Mouse (Mus musculus): Measurements from ENCODE around the gene Nova2. TPM values are rescaled to one million over a fixed set of nuclear protein-coding genes. Genes with fewer than 3 reads are reported as not detected.

Gene Nova2
- total RNA-seq, 1 experiment from 2014 or later = 0.10 TPM

DNA sequence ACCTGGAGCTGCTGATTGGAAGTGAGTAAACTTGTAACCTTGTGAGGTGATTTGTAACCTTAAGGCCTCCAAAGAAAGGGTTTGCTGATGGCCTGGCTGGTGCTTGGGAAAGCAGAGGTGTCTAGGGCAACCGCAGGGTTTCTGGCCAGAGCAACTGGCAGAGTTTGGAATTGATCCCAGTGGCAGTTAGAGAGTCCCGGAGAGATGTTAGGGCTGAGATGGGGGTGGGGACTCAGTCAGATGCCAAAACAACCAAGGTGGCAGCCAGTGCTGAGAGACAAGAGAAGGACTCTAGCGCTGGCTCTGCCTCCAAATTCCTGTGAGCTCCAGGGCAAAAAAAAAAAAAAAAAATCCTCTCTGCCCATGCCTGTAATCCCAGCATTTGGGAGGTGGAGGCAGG, 7.8 kb upstream of the Nova2 start:
- no peak for ATAC-seq (replicated peaks in 1 of 2; ENCODE audit: insufficient read depth in 1 of 2, low FRiP score in 2 of 2, low TSS enrichment in 1 of 2, low read depth in 1 of 2, poor library complexity in 2 of 2, severe bottlenecking in 2 of 2)

DNA sequence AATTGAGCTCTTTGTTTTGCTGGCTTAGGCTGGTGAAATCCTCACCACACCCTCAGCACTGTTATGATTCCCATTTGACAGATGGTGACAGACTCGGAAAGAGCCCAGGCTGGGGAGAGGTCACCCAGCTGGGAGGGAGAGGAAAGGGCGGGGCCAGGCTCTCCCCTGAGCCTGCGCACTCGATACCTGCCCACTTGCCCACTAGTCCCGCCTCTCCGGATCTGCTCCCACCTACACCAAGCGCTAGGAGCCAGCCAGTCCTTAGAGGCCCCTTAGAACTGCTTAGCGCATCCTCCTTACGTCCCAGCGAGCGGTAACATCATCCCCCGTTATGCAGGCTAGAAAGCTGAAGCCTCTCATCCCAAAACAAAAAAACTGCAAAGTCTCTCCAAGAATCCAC, 4.6 kb upstream of the Nova2 start:
- ATAC-seq (replicated peaks in 1 of 2; ENCODE audit: insufficient read depth in 1 of 2, low FRiP score in 2 of 2, low TSS enrichment in 1 of 2, low read depth in 1 of 2, poor library complexity in 2 of 2, severe bottlenecking in 2 of 2) = peak; percentile 29 to 50; a peak in 2 of 4 replicates

DNA sequence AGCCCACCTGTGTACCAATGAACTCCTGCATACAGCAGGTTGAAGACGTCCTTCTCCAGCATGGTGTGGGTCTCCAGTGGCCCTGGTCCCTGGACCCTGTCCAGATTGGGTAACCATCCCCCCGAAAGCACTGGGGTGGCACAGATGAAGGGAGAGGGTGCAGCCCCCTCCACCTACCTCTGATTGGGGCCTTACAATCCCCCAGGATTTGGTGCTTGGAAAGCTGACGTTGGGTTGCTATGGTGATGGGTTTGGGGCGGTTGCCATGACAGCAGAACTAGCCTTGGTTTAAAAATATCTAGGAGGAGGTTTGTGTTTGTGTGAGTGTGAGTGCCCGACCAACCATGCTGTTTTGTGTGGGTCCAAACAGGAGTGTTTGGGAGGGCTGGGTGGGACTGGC, 2.9 kb upstream of the Nova2 start:
- ATAC-seq (replicated peaks in 1 of 2; ENCODE audit: insufficient read depth in 1 of 2, low FRiP score in 2 of 2, low TSS enrichment in 1 of 2, low read depth in 1 of 2, poor library complexity in 2 of 2, severe bottlenecking in 2 of 2) = no peak

- ATAC-seq (replicated peaks in 1 of 2; ENCODE audit: insufficient read depth in 1 of 2, low FRiP score in 2 of 2, low TSS enrichment in 1 of 2, low read depth in 1 of 2, poor library complexity in 2 of 2, severe bottlenecking in 2 of 2) = no peak
Measured at GRCm38 (mm10) chr7:18923267-18923666, 2.4 kb upstream of the Nova2 start.

GRCm38 (mm10) chr7:18923711-18924191, 1.9 kb upstream of the Nova2 start:
- no peak for ATAC-seq (replicated peaks in 1 of 2; ENCODE audit: insufficient read depth in 1 of 2, low FRiP score in 2 of 2, low TSS enrichment in 1 of 2, low read depth in 1 of 2, poor library complexity in 2 of 2, severe bottlenecking in 2 of 2)

- no peak for ATAC-seq (replicated peaks in 1 of 2; ENCODE audit: insufficient read depth in 1 of 2, low FRiP score in 2 of 2, low TSS enrichment in 1 of 2, low read depth in 1 of 2, poor library complexity in 2 of 2, severe bottlenecking in 2 of 2)
Measured at GRCm38 (mm10) chr7:18924321-18924720, 1.4 kb upstream of the Nova2 start.

- ATAC-seq (replicated peaks in 1 of 2; ENCODE audit: insufficient read depth in 1 of 2, low FRiP score in 2 of 2, low TSS enrichment in 1 of 2, low read depth in 1 of 2, poor library complexity in 2 of 2, severe bottlenecking in 2 of 2) = no peak
Measured at GRCm38 (mm10) chr7:18926041-18926790, 528 bp downstream of the Nova2 start.

DNA sequence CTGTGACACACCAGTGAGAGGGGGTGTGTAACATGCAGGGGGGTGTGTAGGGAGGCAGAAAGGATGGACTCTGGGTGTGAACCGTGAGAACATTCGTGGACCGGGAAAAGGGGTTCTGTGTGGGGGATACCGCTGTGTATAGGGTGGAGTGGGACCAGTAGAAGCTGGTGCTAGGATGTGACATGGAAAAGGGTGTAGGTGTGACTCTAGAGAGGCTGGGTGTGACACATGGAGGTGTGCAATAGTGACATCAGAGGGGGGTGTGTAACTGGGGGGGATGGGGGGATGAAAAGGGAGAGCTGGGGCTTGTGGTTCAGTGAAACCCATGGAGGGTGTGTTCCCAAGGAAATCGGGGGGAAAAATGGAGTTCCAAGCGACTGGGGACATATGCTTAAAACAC, 1.2 kb downstream of the Nova2 start:
- no peak for ATAC-seq (replicated peaks in 1 of 2; ENCODE audit: insufficient read depth in 1 of 2, low FRiP score in 2 of 2, low TSS enrichment in 1 of 2, low read depth in 1 of 2, poor library complexity in 2 of 2, severe bottlenecking in 2 of 2)

GRCm38 (mm10) chr7:18927759-18928158, 2.1 kb downstream of the Nova2 start:
- ATAC-seq (replicated peaks in 1 of 2; ENCODE audit: insufficient read depth in 1 of 2, low FRiP score in 2 of 2, low TSS enrichment in 1 of 2, low read depth in 1 of 2, poor library complexity in 2 of 2, severe bottlenecking in 2 of 2) = no peak

GRCm38 (mm10) chr7:18942376-18942775, 16.7 kb downstream of the Nova2 start:
- ATAC-seq (replicated peaks in 1 of 2; ENCODE audit: insufficient read depth in 1 of 2, low FRiP score in 2 of 2, low TSS enrichment in 1 of 2, low read depth in 1 of 2, poor library complexity in 2 of 2, severe bottlenecking in 2 of 2) = no peak

DNA sequence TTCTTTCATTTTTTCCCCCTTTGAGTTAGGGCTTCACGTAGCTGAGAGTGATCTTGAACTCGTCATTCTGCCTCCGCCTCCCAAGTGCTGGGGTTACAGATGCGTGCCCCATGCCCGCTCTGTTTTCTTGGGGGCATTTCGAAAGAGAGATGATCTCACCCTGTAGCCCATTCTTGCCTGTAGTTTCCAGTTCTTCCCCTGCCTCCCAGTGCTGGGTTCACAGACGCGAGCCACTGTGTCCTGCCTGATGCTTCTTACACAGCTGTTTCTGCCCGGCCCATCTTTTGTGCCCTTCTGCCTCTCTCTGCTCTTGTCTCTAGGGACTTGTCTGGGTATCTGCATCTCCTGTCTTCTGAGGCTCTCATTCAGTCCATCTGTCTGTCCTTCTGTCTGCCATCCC, 17.1 kb downstream of the Nova2 start:
- no peak for ATAC-seq (replicated peaks in 1 of 2; ENCODE audit: insufficient read depth in 1 of 2, low FRiP score in 2 of 2, low TSS enrichment in 1 of 2, low read depth in 1 of 2, poor library complexity in 2 of 2, severe bottlenecking in 2 of 2)

DNA sequence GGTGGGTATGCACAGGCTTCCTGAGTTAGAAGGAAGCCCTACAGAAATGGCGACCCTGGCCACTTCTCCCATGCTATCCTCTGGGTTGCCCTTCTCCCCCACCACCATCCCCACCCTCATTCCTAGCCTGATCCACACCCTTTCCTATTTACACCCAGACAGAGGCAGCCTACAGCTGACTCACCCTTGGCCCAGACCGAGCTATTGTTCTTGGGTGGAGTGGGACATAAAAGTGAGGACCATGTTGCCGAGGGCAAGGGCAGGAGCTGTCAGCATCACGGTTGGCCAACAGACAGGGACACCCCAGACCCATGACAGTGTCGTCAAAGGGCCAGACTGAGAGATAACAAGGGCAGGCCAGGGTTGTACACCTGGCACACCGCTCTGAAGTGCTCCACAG, 22.5 kb downstream of the Nova2 start:
- ATAC-seq (replicated peaks in 1 of 2; ENCODE audit: insufficient read depth in 1 of 2, low FRiP score in 2 of 2, low TSS enrichment in 1 of 2, low read depth in 1 of 2, poor library complexity in 2 of 2, severe bottlenecking in 2 of 2) = no peak

DNA sequence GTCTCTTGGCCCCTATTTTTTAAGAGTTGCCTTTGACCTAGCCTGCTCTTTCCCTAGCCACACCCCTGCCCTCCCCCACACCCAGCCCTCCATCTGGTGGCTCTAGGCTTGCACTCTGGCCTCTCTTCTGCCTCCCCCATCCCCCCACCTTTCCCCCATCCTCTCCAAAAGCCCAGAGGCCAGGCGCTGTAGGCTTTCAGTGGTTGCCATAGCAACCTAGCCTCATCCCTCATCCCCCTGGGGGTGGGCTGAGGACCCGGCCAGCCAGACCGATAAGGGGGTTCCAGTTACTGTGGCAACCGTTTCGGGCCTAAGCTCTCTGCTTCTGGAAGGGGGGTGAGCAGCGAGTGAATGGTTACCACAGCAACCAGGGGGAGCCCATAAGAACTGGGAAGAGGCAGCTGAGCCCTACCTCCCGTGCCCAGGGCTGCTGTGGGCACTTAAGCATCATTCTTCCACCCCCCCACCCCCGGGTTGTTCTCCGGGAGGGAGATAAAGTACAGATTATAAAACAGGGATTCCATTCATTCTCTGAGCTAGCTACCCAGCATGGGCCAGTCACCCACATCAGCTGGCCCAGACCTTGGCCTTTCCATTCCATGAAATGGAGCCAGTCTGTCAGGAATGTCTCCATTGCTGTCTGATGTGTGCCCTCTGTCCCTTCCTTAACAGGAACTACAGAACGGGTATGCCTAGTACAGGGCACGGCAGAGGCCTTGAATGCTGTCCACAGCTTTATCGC, 24.3 kb downstream of the Nova2 start:
- ATAC-seq (replicated peaks in 1 of 2; ENCODE audit: insufficient read depth in 1 of 2, low FRiP score in 2 of 2, low TSS enrichment in 1 of 2, low read depth in 1 of 2, poor library complexity in 2 of 2, severe bottlenecking in 2 of 2) = no peak

DNA sequence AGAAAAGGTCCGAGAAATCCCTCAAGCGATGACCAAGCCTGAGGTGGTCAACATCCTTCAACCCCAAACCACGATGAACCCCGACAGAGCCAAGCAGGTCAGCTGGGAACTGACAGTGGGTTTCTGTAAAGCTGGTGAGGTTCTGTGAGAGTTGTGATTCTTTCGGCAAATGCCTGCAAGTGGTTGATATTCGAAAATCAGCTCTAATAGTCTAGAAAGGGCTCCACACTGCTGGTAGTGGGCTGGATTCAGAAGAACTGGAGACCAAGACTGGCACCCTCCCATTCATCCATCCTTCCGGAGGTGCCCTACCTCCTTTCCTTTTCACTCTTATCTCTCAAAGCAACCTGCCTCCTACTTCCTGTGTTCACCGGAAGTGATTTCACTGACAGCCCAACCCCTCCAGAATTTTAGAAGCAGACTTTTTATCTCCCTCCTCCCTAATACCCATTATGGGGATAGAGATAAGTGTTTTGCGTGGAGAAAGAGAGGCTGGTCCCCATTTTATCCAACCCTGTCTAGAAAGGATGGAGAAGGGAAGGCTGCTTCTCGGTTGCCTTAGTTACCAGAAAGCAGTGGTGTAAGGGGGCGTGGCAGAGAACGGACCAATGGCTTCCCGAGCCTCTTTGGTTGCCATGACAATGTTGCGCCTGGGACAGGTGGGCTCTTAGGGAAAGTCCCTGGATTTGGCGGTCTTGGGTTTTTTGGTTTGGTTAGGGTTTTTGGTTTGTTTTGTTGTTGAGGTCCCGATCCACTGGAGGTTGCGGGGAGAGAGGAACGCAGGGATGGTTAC, 25.0 kb downstream of the Nova2 start:
- peak; percentile 65 to 79 for ATAC-seq (replicated peaks in 1 of 2; ENCODE audit: insufficient read depth in 1 of 2, low FRiP score in 2 of 2, low TSS enrichment in 1 of 2, low read depth in 1 of 2, poor library complexity in 2 of 2, severe bottlenecking in 2 of 2)

GRCm38 (mm10) chr7:18951397-18951796, 25.7 kb downstream of the Nova2 start:
- ATAC-seq (replicated peaks in 1 of 2; ENCODE audit: insufficient read depth in 1 of 2, low FRiP score in 2 of 2, low TSS enrichment in 1 of 2, low read depth in 1 of 2, poor library complexity in 2 of 2, severe bottlenecking in 2 of 2) = peak; percentile 71 to 76; a peak in 2 of 4 replicates

GRCm38 (mm10) chr7:18957569-18958383, 32.1 kb downstream of the Nova2 start:
- ATAC-seq (replicated peaks in 1 of 2; ENCODE audit: insufficient read depth in 1 of 2, low FRiP score in 2 of 2, low TSS enrichment in 1 of 2, low read depth in 1 of 2, poor library complexity in 2 of 2, severe bottlenecking in 2 of 2) = peak; percentile 10 to 19; a peak in 1 of 4 replicates

DNA sequence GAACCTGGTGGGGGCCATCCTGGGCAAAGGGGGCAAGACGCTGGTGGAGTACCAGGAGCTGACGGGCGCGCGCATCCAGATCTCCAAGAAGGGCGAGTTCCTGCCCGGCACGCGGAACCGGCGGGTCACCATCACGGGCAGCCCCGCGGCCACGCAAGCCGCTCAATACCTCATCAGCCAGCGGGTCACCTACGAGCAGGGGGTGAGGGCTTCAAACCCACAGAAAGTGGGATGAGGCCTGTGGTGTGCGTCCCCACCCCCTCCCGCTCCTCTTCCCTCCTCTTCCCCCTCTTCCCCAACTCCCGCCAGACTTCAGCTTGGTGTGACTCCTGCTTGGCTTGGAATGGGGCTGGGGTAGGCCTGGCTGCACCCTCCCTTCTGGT, 32.7 kb downstream of the Nova2 start:
- ATAC-seq (replicated peaks in 1 of 2; ENCODE audit: insufficient read depth in 1 of 2, low FRiP score in 2 of 2, low TSS enrichment in 1 of 2, low read depth in 1 of 2, poor library complexity in 2 of 2, severe bottlenecking in 2 of 2) = no peak
